Mouse (Mus musculus): ENCODE data around the gene Ibsp. TPM values are rescaled to one million over a fixed set of nuclear protein-coding genes. Genes with fewer than 3 reads are reported as not detected.

Ibsp gene
- not detected for total RNA-seq (2023)

GRCm38 (mm10) chr5:104298994-104299393 is at the start of gene Ibsp:
TSS of gene Ibsp (plus strand) at chr5:104299171.

GRCm38 (mm10) chr5:104325029-104325428 is 26.1 kb downstream of the Ibsp start, which contains the start of gene Mepe:
TSS of gene Mepe (plus strand) at chr5:104325329.

Other genes starting within 250 kb of the Ibsp start
- not detected for gene Gm17660, start 221.6 kb upstream of the Ibsp start, total RNA-seq (2023)
- not detected for gene Sparcl1, start 185.4 kb upstream of the Ibsp start, total RNA-seq (2023)
- gene Dspp, start 128.5 kb upstream of the Ibsp start, total RNA-seq (2023) = not detected
- not detected for gene Dmp1, start 96.6 kb upstream of the Ibsp start, total RNA-seq (2023)
- gene Mepe, start 26.2 kb downstream of the Ibsp start, total RNA-seq (2023) = not detected
- gene Spp1, start 135.9 kb downstream of the Ibsp start, total RNA-seq (2023) = not detected
- gene Pkd2, start 160.3 kb downstream of the Ibsp start, total RNA-seq (2023) = not detected
- gene BC005561, start 209.2 kb downstream of the Ibsp start, total RNA-seq (2023) = 10 to 100 TPM; 15.8 to 16.9 TPM